Mouse (Mus musculus) testis, adult 2 months (tissue): ENCODE measurements around the gene Poglut1. TPM values are rescaled to one million over a fixed set of nuclear protein-coding genes. Genes with fewer than 3 reads are reported as not detected.

Source experiments
- H3K27ac ChIP-seq: fragments of 200-500 bp; 2 replicates; pipeline ENCODE4 v1.5.1; 2012; ENCODE audit warnings: low read depth, low read length; ENCODE audit not compliant: control insufficient read depth, insufficient read depth
- H3K27me3 ChIP-seq: fragments of 200-500 bp; 2 replicates; pipeline ENCODE4 v1.6.1; 2012; ENCODE audit warnings: mild to moderate bottlenecking, low read length, moderate library complexity; ENCODE audit not compliant: control insufficient read depth, insufficient read depth
- H3K36me3 ChIP-seq: fragments of 200-500 bp; 2 replicates; pipeline ENCODE4 v1.6.1; 2012; ENCODE audit warnings: mild to moderate bottlenecking, low read length; ENCODE audit not compliant: control insufficient read depth, insufficient read depth
- H3K4me1 ChIP-seq: fragments of 200-500 bp; 2 replicates; pipeline ENCODE4 v1.6.1; 2012; ENCODE audit warnings: low read length; ENCODE audit not compliant: control insufficient read depth, insufficient read depth
- H3K4me3 ChIP-seq: fragments of 200-500 bp; 2 replicates; pipeline ENCODE4 v1.5.1; 2012; ENCODE audit warnings: low read depth, mild to moderate bottlenecking, low read length, moderate library complexity, mixed read lengths; ENCODE audit not compliant: control insufficient read depth
- CTCF ChIP-seq: fragments of 200-500 bp; IDR thresholded peaks from 2 replicates; pipeline ENCODE4 v1.5.1; 2012; ENCODE audit warnings: low read depth, mild to moderate bottlenecking, inconsistent platforms, low read length, moderate library complexity; ENCODE audit not compliant: control insufficient read depth, insufficient read depth, insufficient replicate concordance
- POLR2A ChIP-seq: fragments of 200-500 bp; IDR thresholded peaks from 2 replicates; pipeline ENCODE4 v1.6.1; 2012; ENCODE audit warnings: low read depth, mild to moderate bottlenecking, inconsistent platforms, low read length, moderate library complexity; ENCODE audit not compliant: control insufficient read depth
- polyA plus RNA-seq: library from polyadenylated mRNA; depleted of rRNA; stranded (reverse); fragments of >200 nt; gene quantifications from 2 replicates; pipeline ENCODE4 v1.2.3, GENCODE M21; 2012; rRNA removed

Gene Poglut1
- polyA plus RNA-seq: 3.9 and 4.3 TPM in 2 replicates

GRCm38 (mm10) chr16:38549479-38550396 is at the start of gene Poglut1:
Poglut1 (minus strand) TSS chr16:38550258.
- peak within 1 kb of the TSS; percentile 94 for H3K4me3 ChIP-seq
- H3K4me1 ChIP-seq: peaks cover 2% of the 10 kb centered on the region; the same call in 1 of the 2 replicates
- TF ChIP-seq CTCF (no peak), POLR2A (peak; percentile 74)
- no peaks in the 10 kb centered on the region for H3K36me3 ChIP-seq
- no peak within 1 kb of the TSS; the same call in 1 of the 2 replicates for H3K27ac ChIP-seq
- H3K27me3 ChIP-seq: no peaks in the 10 kb centered on the region

- TF ChIP-seq CTCF (no peak), POLR2A (no peak)
- no peaks in the 10 kb centered on the region for H3K36me3 ChIP-seq
- H3K4me3 ChIP-seq: no peak overlapping the region
- peaks cover 5% of the 10 kb centered on the region; the same call in 1 of the 2 replicates for H3K4me1 ChIP-seq
- no peaks in the 10 kb centered on the region for H3K27me3 ChIP-seq
- no peak overlapping the region for H3K27ac ChIP-seq
Measured at GRCm38 (mm10) chr16:38598986-38599680, 49.1 kb upstream of the Poglut1 start.

GRCm38 (mm10) chr16:38596651-38597050 is 46.6 kb upstream of the Poglut1 start:
- no peak overlapping the region for H3K27ac ChIP-seq
- no peak overlapping the region for H3K4me3 ChIP-seq
- H3K4me1 ChIP-seq: no peaks in the 10 kb centered on the region
- H3K27me3 ChIP-seq: no peaks in the 10 kb centered on the region
- no peaks in the 10 kb centered on the region; the same call in 1 of the 2 replicates for H3K36me3 ChIP-seq
- TF ChIP-seq CTCF: no peak
- no peak for TF ChIP-seq POLR2A

- Histone ChIP-seq H3K27ac (no peak overlapping the region), H3K27me3 (no peaks in the 10 kb centered on the region), H3K4me3 (no peak overlapping the region), H3K4me1 (no peaks in the 10 kb centered on the region), H3K36me3 (no peaks in the 10 kb centered on the region; the same call in 1 of the 2 replicates)
- no peak for TF ChIP-seq CTCF
- no peak for TF ChIP-seq POLR2A
Measured at GRCm38 (mm10) chr16:38596099-38596498, 46.0 kb upstream of the Poglut1 start.

- no peaks in the 10 kb centered on the region for H3K4me1 ChIP-seq
- H3K36me3 ChIP-seq: no peaks in the 10 kb centered on the region; the same call in 1 of the 2 replicates
- no peaks in the 10 kb centered on the region for H3K27me3 ChIP-seq
- TF ChIP-seq CTCF: no peak
- no peak for TF ChIP-seq POLR2A
- H3K4me3 ChIP-seq: no peak overlapping the region
- H3K27ac ChIP-seq: no peak overlapping the region
Measured at GRCm38 (mm10) chr16:38594435-38594834, 44.4 kb upstream of the Poglut1 start.

DNA sequence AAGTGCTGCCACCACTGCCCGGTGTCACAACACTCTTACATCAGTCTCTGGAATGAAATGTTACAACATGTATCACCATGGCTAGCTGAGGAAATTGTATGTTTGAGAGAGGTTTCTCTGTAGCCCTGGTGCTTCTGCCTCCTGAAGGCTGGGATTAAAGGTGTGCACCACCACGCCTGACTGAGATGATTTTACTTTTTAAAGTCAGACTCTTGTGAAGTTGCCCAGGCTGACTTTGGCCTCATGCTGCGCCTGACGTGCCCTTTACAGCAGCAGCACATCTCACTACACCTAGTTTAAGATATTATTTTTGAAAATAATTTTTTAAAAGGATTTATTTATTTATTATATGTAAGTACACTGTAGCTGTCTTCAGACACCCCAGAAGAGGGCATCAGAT is 42.9 kb upstream of the Poglut1 start:
- TF ChIP-seq POLR2A (no peak), CTCF (no peak)
- no peaks in the 10 kb centered on the region for H3K27me3 ChIP-seq
- no peaks in the 10 kb centered on the region; the same call in 1 of the 2 replicates for H3K36me3 ChIP-seq
- no peak overlapping the region for H3K27ac ChIP-seq
- no peak overlapping the region for H3K4me3 ChIP-seq
- no peaks in the 10 kb centered on the region for H3K4me1 ChIP-seq
